Mouse (Mus musculus) regulatory T cell (primary cell): ENCODE results near the gene Hsd3b4.
"Not testable (repeated sequence)": the region's sequence is repeated elsewhere in the genome, so short reads cannot be mapped to it uniquely, and the experiment has no call there.

Experiments
- in situ Hi-C: fragments of 300-600 bp; cut with MboI, MseI; formaldehyde crosslinking; loops from one replicate; pipeline ENCODE4 v1.15.1; 2025; ENCODE audit warnings: high pct_unique_total_duplicates

Hsd3b4 gene

DNA sequence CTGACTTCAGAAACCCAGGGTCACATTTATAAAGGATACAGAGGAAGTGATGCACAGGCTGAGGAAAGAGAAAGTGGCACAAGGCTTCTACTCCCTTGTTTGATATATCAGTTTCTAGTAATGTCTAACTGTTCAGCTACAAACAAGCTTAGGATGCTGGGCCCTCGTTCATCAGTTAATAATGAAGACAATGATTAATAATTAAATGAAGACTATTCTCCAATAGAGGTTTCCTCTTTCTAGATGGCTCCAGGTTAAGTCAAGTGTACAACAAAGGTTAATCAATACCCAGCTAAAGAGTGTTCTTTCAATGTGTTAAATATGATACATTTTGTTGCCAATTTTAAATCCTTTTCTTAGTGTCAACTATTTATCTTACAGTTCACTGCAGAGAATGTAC is at the start of gene Hsd3b4:
Gene Hsd3b4 (minus strand): TSS at position 101 of the 400 bp plus-strand sequence.
- in situ Hi-C loops: not testable (repeated sequence)

DNA sequence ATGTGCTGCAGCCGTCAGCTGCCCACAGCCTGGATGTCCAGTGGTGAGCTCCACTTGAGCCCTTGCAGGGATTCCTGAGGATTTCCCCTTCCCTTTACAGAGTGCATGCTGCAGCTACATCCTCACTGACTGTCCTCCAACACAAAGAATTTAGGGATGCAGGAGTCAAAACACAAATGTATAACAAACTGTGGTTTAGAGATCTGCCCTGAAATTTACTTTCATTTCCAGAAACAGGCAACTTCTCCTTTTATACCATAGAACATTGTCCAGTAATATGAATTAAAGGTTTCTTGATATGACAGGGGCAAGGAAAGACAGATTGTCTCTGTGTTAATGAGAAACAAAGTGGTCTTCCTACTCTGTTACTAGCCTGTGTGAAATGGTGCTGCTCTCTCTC is 40.5 kb upstream of the Hsd3b4 start:
- in situ Hi-C loops: loop anchor here (10.0 to 25.0 kb wide), 2 partner anchors 106 to 189 kb away; no protein-coding TSS in a partner anchor

DNA sequence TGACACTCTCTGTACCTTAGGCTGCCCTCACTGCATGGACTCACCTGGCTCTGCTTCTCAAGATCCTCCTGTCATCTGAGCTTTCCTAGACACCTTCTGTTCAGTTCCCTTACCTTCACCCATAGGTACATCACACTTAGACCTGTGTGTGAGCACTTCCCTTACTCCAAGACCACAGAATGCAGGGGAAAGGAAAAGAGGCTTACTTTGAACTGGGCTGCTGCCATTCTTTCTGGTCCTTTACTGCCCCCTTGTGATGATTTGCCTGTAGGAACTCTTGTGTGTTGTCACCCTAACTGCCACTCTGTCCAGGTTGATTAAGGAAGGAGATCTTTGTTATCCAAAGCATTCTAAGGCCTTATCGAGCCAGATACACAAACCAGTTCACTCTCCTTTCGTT is 39.9 kb upstream of the Hsd3b4 start:
- in situ Hi-C loops: loop anchor here (10.0 to 25.0 kb wide), 2 partner anchors 105 to 188 kb away; no protein-coding TSS in a partner anchor

DNA sequence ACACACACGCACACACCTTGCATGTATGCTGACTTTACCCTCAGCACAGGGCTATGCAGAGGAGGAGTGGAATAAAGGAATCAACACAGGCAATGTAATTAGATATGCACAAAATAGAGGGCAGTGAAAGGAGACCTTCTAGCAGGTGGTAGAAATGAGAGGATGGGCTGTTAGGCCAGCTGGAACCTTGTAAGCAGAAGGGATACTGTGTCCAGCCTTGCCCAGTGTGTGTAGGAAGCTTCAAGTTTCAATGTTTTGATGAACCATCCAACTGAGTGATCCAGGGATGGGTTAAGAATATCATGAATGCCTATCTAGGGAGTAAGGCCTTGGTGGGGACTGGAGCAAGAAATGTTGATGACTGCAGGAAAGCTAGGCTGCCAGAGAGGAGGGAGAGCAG is 38.2 kb upstream of the Hsd3b4 start:
- in situ Hi-C loops: not testable (repeated sequence)

DNA sequence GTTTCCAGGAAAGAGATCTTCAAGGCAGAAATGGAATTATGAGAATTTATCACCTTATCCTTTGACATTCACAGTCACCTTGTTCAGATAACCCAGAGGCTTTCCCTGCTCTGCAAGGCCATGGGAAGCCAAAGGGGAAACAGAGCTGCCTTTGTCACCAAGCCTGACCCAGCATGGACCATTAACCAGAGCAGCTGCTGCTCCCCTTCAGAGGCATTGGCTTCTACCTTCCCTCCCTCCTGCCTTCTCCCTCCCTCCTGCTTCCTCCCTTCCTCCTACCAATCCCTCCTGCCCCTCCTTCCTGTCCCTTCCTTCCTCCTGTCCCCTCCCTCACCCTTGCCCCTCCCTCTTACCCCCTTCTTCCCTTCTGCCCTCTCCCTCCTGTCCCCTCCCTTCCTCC is 37.3 kb upstream of the Hsd3b4 start:
- in situ Hi-C loops: not testable (repeated sequence)

DNA sequence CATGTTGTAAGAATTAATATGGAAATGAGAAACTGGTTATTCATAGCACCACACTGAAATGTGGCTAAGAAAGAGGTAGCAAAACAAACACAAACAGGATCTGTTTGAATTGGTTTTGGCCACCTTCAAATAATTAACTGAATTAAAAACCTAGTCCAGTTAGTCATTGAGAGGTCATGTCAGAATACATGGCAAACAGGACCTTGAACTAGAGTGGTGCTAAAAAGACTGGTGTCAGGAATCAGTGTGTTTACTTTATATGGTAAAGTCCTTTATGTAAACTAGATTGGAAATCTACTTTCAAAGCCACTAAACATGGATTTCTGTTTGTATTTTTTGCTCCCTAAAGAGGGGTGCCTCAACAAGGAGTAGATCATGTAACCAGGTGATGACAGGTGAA is 14.7 kb upstream of the Hsd3b4 start:
- in situ Hi-C loops: loop anchor here (5.0 kb wide), 2 partner anchors 52 to 58 kb away; no protein-coding TSS in a partner anchor

DNA sequence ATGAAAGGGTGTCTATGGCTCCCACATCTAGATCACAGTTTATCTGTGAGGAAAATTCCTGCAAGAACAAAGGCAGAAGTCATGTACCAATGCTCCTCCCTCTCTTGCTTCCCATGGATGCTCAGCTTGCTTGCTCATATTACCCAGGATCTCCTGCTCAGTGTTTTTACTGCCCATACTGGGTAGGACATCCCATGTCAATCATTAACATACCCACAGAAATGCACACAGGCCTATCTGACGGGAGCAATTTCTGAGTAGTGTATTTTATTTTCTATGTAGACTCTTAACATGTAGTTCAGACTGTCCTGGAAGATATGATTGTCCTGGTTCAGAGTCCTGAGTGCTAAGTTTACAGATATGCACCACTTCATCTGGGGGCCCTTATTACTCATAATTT is 14.2 kb upstream of the Hsd3b4 start:
- in situ Hi-C loops: loop anchor here (5.0 kb wide), 2 partner anchors 53 to 57 kb away; no protein-coding TSS in a partner anchor

DNA sequence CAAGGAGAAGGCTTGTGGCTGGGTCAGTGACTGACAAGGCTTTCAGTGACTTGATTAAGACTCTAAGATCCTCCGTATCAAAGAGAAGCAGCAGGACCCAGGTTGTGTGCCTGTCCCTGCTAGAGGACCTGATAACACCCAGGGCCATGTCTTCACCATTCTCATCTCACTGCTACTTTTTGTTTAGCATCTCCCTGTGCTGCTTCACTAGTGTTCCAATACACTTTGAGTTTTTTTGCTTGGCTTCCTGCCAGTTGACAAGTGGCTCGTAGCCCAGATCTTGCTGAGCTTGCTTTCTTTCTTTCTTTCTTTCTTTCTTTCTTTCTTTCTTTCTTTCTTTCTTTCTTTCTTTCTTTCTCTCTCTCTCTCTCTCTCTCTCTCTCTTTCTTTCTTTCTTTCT is 12.5 kb upstream of the Hsd3b4 start:
- in situ Hi-C loops: loop anchor here (5.0 kb wide), 2 partner anchors 55 kb away; no protein-coding TSS in a partner anchor

DNA sequence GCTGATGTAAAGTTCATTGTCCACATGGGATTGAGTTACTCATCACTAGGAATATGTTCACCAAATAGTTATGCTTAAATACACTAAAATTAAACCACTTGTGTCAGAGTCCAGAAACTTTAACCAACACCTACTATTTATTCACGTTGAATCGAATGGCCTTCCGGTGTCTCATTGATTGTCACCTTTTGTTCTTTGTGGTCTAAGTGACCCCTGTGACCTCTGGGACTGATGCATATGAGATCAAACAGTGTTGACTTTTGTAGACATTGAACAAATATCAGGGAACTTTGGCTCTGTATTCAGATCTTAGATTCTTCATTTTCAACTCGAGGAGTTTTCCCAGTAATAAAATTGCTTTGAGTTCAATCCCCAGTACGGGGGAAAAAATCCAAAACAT is 3.1 kb downstream of the Hsd3b4 start:
- in situ Hi-C loops: not testable (repeated sequence)

DNA sequence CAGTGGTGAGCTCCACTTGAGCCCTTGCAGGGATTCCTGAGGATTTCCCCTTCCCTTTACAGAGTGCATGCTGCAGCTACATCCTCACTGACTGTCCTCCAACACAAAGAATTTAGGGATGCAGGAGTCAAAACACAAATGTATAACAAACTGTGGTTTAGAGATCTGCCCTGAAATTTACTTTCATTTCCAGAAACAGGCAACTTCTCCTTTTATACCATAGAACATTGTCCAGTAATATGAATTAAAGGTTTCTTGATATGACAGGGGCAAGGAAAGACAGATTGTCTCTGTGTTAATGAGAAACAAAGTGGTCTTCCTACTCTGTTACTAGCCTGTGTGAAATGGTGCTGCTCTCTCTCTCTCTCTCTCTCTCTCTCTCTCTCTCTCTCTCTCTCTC is 12.9 kb downstream of the Hsd3b4 start:
- in situ Hi-C loops: loop anchor here (10.0 kb wide), 1 partner anchor 53 kb away; no protein-coding TSS in a partner anchor

DNA sequence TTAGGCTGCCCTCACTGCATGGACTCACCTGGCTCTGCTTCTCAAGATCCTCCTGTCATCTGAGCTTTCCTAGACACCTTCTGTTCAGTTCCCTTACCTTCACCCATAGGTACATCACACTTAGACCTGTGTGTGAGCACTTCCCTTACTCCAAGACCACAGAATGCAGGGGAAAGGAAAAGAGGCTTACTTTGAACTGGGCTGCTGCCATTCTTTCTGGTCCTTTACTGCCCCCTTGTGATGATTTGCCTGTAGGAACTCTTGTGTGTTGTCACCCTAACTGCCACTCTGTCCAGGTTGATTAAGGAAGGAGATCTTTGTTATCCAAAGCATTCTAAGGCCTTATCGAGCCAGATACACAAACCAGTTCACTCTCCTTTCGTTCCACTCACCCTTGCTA is 13.6 kb downstream of the Hsd3b4 start:
- in situ Hi-C loops: loop anchor here (10.0 kb wide), 1 partner anchor 52 kb away; no protein-coding TSS in a partner anchor

DNA sequence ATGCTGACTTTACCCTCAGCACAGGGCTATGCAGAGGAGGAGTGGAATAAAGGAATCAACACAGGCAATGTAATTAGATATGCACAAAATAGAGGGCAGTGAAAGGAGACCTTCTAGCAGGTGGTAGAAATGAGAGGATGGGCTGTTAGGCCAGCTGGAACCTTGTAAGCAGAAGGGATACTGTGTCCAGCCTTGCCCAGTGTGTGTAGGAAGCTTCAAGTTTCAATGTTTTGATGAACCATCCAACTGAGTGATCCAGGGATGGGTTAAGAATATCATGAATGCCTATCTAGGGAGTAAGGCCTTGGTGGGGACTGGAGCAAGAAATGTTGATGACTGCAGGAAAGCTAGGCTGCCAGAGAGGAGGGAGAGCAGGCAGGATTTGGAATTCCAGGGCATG is 15.3 kb downstream of the Hsd3b4 start:
- in situ Hi-C loops: loop anchor here (10.0 kb wide), 1 partner anchor 50 kb away; no protein-coding TSS in a partner anchor

DNA sequence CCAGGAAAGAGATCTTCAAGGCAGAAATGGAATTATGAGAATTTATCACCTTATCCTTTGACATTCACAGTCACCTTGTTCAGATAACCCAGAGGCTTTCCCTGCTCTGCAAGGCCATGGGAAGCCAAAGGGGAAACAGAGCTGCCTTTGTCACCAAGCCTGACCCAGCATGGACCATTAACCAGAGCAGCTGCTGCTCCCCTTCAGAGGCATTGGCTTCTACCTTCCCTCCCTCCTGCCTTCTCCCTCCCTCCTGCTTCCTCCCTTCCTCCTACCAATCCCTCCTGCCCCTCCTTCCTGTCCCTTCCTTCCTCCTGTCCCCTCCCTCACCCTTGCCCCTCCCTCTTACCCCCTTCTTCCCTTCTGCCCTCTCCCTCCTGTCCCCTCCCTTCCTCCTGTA is 16.1 kb downstream of the Hsd3b4 start:
- in situ Hi-C loops: loop anchor here (10.0 kb wide), 1 partner anchor 49 kb away; no protein-coding TSS in a partner anchor

DNA sequence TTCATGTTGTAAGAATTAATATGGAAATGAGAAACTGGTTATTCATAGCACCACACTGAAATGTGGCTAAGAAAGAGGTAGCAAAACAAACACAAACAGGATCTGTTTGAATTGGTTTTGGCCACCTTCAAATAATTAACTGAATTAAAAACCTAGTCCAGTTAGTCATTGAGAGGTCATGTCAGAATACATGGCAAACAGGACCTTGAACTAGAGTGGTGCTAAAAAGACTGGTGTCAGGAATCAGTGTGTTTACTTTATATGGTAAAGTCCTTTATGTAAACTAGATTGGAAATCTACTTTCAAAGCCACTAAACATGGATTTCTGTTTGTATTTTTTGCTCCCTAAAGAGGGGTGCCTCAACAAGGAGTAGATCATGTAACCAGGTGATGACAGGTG is 38.8 kb downstream of the Hsd3b4 start:
- in situ Hi-C loops: not testable (repeated sequence)

DNA sequence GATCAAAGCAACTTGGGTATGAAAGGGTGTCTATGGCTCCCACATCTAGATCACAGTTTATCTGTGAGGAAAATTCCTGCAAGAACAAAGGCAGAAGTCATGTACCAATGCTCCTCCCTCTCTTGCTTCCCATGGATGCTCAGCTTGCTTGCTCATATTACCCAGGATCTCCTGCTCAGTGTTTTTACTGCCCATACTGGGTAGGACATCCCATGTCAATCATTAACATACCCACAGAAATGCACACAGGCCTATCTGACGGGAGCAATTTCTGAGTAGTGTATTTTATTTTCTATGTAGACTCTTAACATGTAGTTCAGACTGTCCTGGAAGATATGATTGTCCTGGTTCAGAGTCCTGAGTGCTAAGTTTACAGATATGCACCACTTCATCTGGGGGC is 39.3 kb downstream of the Hsd3b4 start:
- in situ Hi-C loops: not testable (repeated sequence)

DNA sequence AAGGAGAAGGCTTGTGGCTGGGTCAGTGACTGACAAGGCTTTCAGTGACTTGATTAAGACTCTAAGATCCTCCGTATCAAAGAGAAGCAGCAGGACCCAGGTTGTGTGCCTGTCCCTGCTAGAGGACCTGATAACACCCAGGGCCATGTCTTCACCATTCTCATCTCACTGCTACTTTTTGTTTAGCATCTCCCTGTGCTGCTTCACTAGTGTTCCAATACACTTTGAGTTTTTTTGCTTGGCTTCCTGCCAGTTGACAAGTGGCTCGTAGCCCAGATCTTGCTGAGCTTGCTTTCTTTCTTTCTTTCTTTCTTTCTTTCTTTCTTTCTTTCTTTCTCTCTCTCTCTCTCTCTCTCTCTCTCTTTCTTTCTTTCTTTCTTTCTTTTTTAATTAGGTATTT is 41.0 kb downstream of the Hsd3b4 start:
- in situ Hi-C loops: loop anchor here (5.0 kb wide), 2 partner anchors 53 to 108 kb away; no protein-coding TSS in a partner anchor

DNA sequence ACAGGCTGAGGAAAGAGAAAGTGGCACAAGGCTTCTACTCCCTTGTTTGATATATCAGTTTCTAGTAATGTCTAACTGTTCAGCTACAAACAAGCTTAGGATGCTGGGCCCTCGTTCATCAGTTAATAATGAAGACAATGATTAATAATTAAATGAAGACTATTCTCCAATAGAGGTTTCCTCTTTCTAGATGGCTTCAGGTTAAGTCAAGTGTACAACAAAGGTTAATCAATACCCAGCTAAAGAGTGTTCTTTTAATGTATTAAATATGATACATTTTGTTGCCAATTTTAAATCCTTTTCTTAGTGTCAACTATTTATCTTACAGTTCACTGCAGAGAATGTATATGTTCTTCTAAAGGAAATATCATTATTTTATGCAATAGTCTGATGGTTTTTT is 53.3 kb downstream of the Hsd3b4 start, which contains the start of gene Gm4450:
Gene Gm4450 (minus strand): TSS at position 101 of the 400 bp plus-strand sequence.
- in situ Hi-C loops: not testable (repeated sequence)

DNA sequence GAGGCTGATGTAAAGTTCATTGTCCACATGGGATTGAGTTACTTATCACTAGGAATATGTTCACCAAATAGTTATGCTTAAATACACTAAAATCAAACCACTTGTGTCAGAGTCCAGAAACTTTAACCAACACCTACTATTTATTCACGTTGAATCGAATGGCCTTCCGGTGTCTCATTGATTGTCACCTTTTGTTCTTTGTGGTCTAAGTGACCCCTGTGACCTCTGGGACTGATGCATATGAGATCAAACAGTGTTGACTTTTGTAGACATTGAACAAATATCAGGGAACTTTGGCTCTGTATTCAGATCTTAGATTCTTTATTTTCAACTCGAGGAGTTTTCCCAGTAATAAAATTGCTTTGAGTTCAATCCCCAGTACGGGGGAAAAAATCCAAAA is 56.5 kb downstream of the Hsd3b4 start:
- in situ Hi-C loops: not testable (repeated sequence)
